Mouse (Mus musculus) intestine, postnatal 0 days (tissue): ENCODE measurements around the gene Lgmn. TPM values are rescaled to one million over a fixed set of nuclear protein-coding genes. Genes with fewer than 3 reads are reported as not detected.
A peak's percentile ranks its signal among the peaks of the same experiment; 100 is the strongest.

Experiments used
- ATAC-seq: fragments of 200-750 bp; cut with Nextera tagmentation; 2 replicates; pipeline ENCODE4 v1.8.0; 2017; ENCODE audit warnings: mild to moderate bottlenecking, moderate TSS enrichment, moderate library complexity
- H3K27ac ChIP-seq: fragments of 300-500 bp; sonication (generic); 2 replicates; pipeline ENCODE4 v1.5.1; 2014; ENCODE audit warnings: mild to moderate bottlenecking, low read depth, low read length, moderate library complexity
- H3K27me3 ChIP-seq: fragments of 300-500 bp; sonication (generic); replicated peaks from 2 replicates; pipeline ENCODE4 v1.6.1; 2014; ENCODE audit warnings: low read length, mixed read lengths; ENCODE audit not compliant: control insufficient read depth, insufficient read depth
- H3K36me3 ChIP-seq: fragments of 300-500 bp; sonication (generic); 2 replicates; pipeline ENCODE4 v1.6.1; 2014; ENCODE audit warnings: mild to moderate bottlenecking, moderate library complexity; ENCODE audit not compliant: control insufficient read depth, insufficient read depth
- H3K4me1 ChIP-seq: fragments of 300-500 bp; sonication (generic); replicated peaks from 2 replicates; pipeline ENCODE4 v1.6.1; 2014; ENCODE audit warnings: antibody characterized with exemption, low read length, mixed read lengths; ENCODE audit not compliant: control insufficient read depth, insufficient read depth
- H3K4me2 ChIP-seq: fragments of 300-500 bp; sonication (generic); replicated peaks from 2 replicates; pipeline ENCODE4 v1.6.1; 2014; ENCODE audit warnings: low read depth, mild to moderate bottlenecking, moderate library complexity
- H3K4me3 ChIP-seq: fragments of 300-500 bp; sonication (generic); 2 replicates; pipeline ENCODE4 v1.5.1; 2014; ENCODE audit warnings: low read depth, low read length
- H3K9ac ChIP-seq: fragments of 300-500 bp; sonication (generic); 2 replicates; pipeline ENCODE4 v1.6.1; 2014; ENCODE audit warnings: mild to moderate bottlenecking, low read depth, low read length
- H3K9me3 ChIP-seq: fragments of 300-500 bp; sonication (generic); 2 replicates; pipeline ENCODE4 v1.6.1; 2016; ENCODE audit warnings: mixed run types; ENCODE audit not compliant: control insufficient read depth
- CTCF ChIP-seq: sonication (generic); IDR thresholded peaks from 2 replicates; pipeline ENCODE4 v1.5.1; 2016; ENCODE audit warnings: low read depth, mild to moderate bottlenecking, control low read depth, antibody characterized with exemption, moderate library complexity
- WGBS: fragments of 180-500 bp; shearing (Covaris S2); extraction: QIAGEN DNeasy Blood & Tissue Kit; methylation state at CpG from one replicate; pipeline ENCODE4 v1.1.7; 2014; 5-methylcytosine and 5-hydroxymethylcytosine counted together
- polyA plus RNA-seq: library from polyadenylated mRNA; unstranded; fragments of >200 nt; fragmentation: Nextera tagmentation; extraction: Ambion mirVana; gene quantifications from 2 replicates; pipeline ENCODE4 v1.2.1, GENCODE M21; 2015

Gene Lgmn
- polyA plus RNA-seq, 1 experiment from 2014 or later, result 1,340 TPM

- Histone ChIP-seq H3K36me3 (peaks cover 67% of the 10 kb centered on the region; the same call in 1 of the 2 replicates), H3K9me3 (no peaks in the 10 kb centered on the region), H3K27ac (no peak overlapping the region), H3K4me2 (no peak overlapping the region), H3K27me3 (no peaks in the 10 kb centered on the region), H3K4me3 (no peak overlapping the region), H3K4me1 (no peaks in the 10 kb centered on the region), H3K9ac (no peak overlapping the region)
- no peak for TF ChIP-seq CTCF
- no peak for ATAC-seq
- WGBS, result 89% methylated on average over 2 of the region's 2 CpGs
These were observed 48.5 kb downstream of the Lgmn start for GRCm38 (mm10) chr12:102391109-102391508.

GRCm38 (mm10) chr12:102390042-102390441 is 49.6 kb downstream of the Lgmn start:
- peaks cover 62% of the 10 kb centered on the region; the same call in 1 of the 2 replicates for H3K36me3 ChIP-seq
- H3K4me3 ChIP-seq, result no peak overlapping the region
- 64% methylated on average over 8 of the region's 8 CpGs for WGBS
- no peak for ATAC-seq
- H3K27me3 ChIP-seq, result no peaks in the 10 kb centered on the region
- H3K4me1 ChIP-seq, result no peaks in the 10 kb centered on the region
- no peak overlapping the region for H3K9ac ChIP-seq
- no peaks in the 10 kb centered on the region for H3K9me3 ChIP-seq
- no peak overlapping the region for H3K27ac ChIP-seq
- H3K4me2 ChIP-seq, result no peak overlapping the region
- TF ChIP-seq CTCF, result no peak

GRCm38 (mm10) chr12:102387219-102387917 is 52.2 kb downstream of the Lgmn start:
- peak; percentile 94 for TF ChIP-seq CTCF
- no peaks in the 10 kb centered on the region for H3K4me1 ChIP-seq
- no peak overlapping the region for H3K4me2 ChIP-seq
- H3K4me3 ChIP-seq, result no peak overlapping the region
- no peak overlapping the region for H3K27ac ChIP-seq
- H3K9me3 ChIP-seq, result no peaks in the 10 kb centered on the region
- H3K36me3 ChIP-seq, result peaks cover 67% of the 10 kb centered on the region; the same call in 1 of the 2 replicates
- 59% methylated on average over 16 of the region's 16 CpGs for WGBS
- no peaks in the 10 kb centered on the region for H3K27me3 ChIP-seq
- H3K9ac ChIP-seq, result no peak overlapping the region
- no peak for ATAC-seq

GRCm38 (mm10) chr12:102384819-102385218 is 54.8 kb downstream of the Lgmn start:
- Histone ChIP-seq H3K9me3 (no peaks in the 10 kb centered on the region), H3K4me3 (no peak overlapping the region), H3K9ac (no peak overlapping the region), H3K36me3 (peaks cover 71% of the 10 kb centered on the region; the same call in 1 of the 2 replicates), H3K27ac (no peak overlapping the region), H3K4me2 (no peak overlapping the region), H3K4me1 (no peaks in the 10 kb centered on the region), H3K27me3 (no peaks in the 10 kb centered on the region)
- WGBS, result 23% methylated on average over 3 of the region's 3 CpGs
- peak; percentile 91 for TF ChIP-seq CTCF
- ATAC-seq, result peak; percentile 20

- H3K9ac ChIP-seq, result no peak overlapping the region
- H3K27ac ChIP-seq, result no peak overlapping the region
- no peaks in the 10 kb centered on the region for H3K27me3 ChIP-seq
- no peak overlapping the region for H3K4me3 ChIP-seq
- no peaks in the 10 kb centered on the region for H3K4me1 ChIP-seq
- ATAC-seq, result no peak
- no peak overlapping the region for H3K4me2 ChIP-seq
- 85% methylated on average over 9 of the region's 9 CpGs for WGBS
- no peaks in the 10 kb centered on the region for H3K9me3 ChIP-seq
- no peak for TF ChIP-seq CTCF
- peaks cover 67% of the 10 kb centered on the region; the same call in 1 of the 2 replicates for H3K36me3 ChIP-seq
These were observed 56.3 kb downstream of the Lgmn start for GRCm38 (mm10) chr12:102383288-102383687.

GRCm38 (mm10) chr12:102382180-102382579 is 57.4 kb downstream of the Lgmn start:
- peaks cover 61% of the 10 kb centered on the region; the same call in 1 of the 2 replicates for H3K36me3 ChIP-seq
- no peak overlapping the region for H3K4me2 ChIP-seq
- no peak overlapping the region for H3K4me3 ChIP-seq
- ATAC-seq, result no peak
- no peak overlapping the region for H3K9ac ChIP-seq
- 87% methylated on average over 8 of the region's 8 CpGs for WGBS
- H3K27me3 ChIP-seq, result no peaks in the 10 kb centered on the region
- H3K27ac ChIP-seq, result no peak overlapping the region
- no peak for TF ChIP-seq CTCF
- H3K4me1 ChIP-seq, result no peaks in the 10 kb centered on the region
- no peaks in the 10 kb centered on the region for H3K9me3 ChIP-seq
